Mouse (Mus musculus): ENCODE results near the gene Agbl4. TPM values are rescaled to one million over a fixed set of nuclear protein-coding genes. Genes with fewer than 3 reads are reported as not detected.

Gene Agbl4
- polyA plus RNA-seq, 1 experiment from 2014 or later: 2.5 TPM

GRCm38 (mm10) chr4:111519267-111519666 is 1121.8 kb downstream of the Agbl4 start:
- Histone ChIP-seq H3K27ac (no peak overlapping the region), H3K4me2 (no peak overlapping the region), H3K9ac (no peak overlapping the region), H3K27me3 (no peaks in the 10 kb centered on the region), H3K4me1 (no peaks in the 10 kb centered on the region), H3K36me3 (ENCODE audit: poor library complexity, severe bottlenecking) (no peaks in the 10 kb centered on the region), H3K4me3 (no peak overlapping the region), H3K9me3 (replicated peaks) (no peaks in the 10 kb centered on the region)
- no peak for ATAC-seq
- 68% methylated on average over 3 of the region's 3 CpGs for WGBS

DNA sequence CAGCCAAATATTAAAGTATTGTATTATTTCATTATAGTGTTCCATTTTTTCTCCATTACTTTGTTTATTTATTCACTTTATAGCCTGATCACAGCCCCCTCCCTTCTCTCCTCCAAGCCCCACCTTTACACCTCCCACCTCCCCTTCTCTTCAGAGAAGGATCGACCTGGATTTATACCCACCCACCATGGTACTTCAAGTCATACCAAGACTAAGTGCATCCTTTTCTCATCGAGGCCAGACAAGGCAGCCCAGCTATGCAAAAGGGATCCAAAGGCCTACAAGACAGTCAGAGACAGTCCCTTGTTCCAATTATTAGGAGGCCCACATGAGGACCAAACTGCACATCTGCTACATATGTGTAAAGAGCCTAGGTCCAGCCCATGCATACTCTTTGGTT is 1122.5 kb downstream of the Agbl4 start:
- WGBS: 90% methylated on average over 2 of the region's 2 CpGs
- ATAC-seq: no peak
- no peaks in the 10 kb centered on the region for H3K27me3 ChIP-seq
- no peaks in the 10 kb centered on the region for H3K36me3 ChIP-seq (ENCODE audit: poor library complexity, severe bottlenecking)
- H3K4me2 ChIP-seq: no peak overlapping the region
- H3K27ac ChIP-seq: no peak overlapping the region
- no peaks in the 10 kb centered on the region for H3K4me1 ChIP-seq
- no peaks in the 10 kb centered on the region for H3K9me3 ChIP-seq (replicated peaks)
- H3K9ac ChIP-seq: no peak overlapping the region
- no peak overlapping the region for H3K4me3 ChIP-seq

DNA sequence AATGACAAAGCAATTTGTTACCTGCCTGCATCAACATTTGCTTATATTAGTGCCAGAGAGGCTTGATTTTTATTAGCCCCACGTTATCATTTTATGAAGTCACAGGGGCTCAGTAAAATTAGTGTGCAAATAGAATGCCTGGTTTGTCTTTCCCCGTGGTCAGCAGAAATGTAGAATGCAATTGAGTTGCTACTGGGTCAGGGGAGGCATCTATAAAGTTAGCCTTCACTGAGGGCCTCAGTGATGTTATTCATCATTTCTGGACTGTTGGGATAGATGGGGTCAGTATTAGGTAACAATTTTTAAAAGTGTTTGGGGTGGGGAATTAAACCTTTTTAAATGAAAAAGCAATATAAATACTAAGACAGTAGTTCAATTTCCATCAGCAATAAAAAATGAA is 1125.5 kb downstream of the Agbl4 start:
- H3K36me3 ChIP-seq (ENCODE audit: poor library complexity, severe bottlenecking): no peaks in the 10 kb centered on the region
- no peak overlapping the region for H3K4me2 ChIP-seq

GRCm38 (mm10) chr4:111528961-111529360 is 1131.5 kb downstream of the Agbl4 start:
- H3K4me1 ChIP-seq: no peaks in the 10 kb centered on the region
- ATAC-seq: no peak
- WGBS: 95% methylated on average over 6 of the region's 6 CpGs
- H3K9me3 ChIP-seq (replicated peaks): no peaks in the 10 kb centered on the region
- no peak overlapping the region for H3K4me2 ChIP-seq
- no peaks in the 10 kb centered on the region for H3K27me3 ChIP-seq
- no peak overlapping the region for H3K9ac ChIP-seq
- H3K27ac ChIP-seq: no peak overlapping the region
- no peaks in the 10 kb centered on the region for H3K36me3 ChIP-seq (ENCODE audit: poor library complexity, severe bottlenecking)
- H3K4me3 ChIP-seq: no peak overlapping the region

More for the DNA sequence above, 1125.5 kb downstream of the Agbl4 start:
- Histone ChIP-seq H3K9me3 (replicated peaks) (no peaks in the 10 kb centered on the region), H3K4me3 (no peak overlapping the region), H3K27me3 (no peaks in the 10 kb centered on the region), H3K27ac (no peak overlapping the region), H3K9ac (no peak overlapping the region), H3K4me1 (no peaks in the 10 kb centered on the region)
- ATAC-seq: no peak
- WGBS: 73% methylated on average over 2 of the region's 2 CpGs

DNA sequence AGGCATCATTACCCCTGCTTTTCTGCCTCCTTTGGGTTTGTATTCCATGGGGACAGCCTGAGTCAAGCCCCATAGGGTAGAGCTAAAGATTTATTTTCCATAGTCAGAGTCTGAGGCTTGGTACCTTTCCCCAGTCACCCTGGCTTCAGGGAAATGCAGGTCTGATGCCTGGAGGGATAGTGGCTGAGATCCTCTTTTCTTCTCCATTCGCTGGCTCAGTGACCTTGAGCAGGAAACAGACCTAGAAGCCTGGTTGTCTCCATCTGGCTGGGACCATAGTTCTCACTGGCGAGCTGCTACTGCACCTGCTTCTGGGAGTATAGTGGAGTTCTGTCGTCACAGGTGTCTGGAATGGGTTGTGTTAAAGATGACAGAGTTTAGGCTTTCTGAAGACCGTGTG is 1132.5 kb downstream of the Agbl4 start:
- H3K27ac ChIP-seq: no peak overlapping the region
- H3K4me2 ChIP-seq: no peak overlapping the region
- H3K9ac ChIP-seq: no peak overlapping the region
- no peak for ATAC-seq
- no peaks in the 10 kb centered on the region for H3K4me1 ChIP-seq
- no peak overlapping the region for H3K4me3 ChIP-seq
- no peaks in the 10 kb centered on the region for H3K9me3 ChIP-seq (replicated peaks)
- 87% methylated on average over 4 of the region's 4 CpGs for WGBS
- no peaks in the 10 kb centered on the region for H3K36me3 ChIP-seq (ENCODE audit: poor library complexity, severe bottlenecking)
- H3K27me3 ChIP-seq: no peaks in the 10 kb centered on the region

DNA sequence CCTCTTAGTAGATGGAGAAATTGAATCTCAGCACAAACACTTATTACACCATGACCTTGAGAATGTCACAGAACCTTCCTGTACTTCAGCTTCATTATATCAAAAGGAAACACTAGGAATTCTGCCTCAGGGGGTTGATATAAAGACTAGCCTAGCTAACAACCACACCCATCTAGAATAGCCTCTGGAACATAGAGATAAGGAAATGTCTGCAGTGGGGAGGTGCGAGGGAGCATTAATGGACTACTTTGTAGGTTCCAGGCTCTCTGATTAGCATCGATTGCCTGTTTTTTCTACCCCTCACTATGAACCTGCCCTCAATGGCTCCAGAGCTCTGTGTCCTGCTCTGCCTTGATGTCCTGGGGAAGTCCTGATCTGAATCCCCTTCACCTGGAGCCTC is 1133.1 kb downstream of the Agbl4 start:
- Histone ChIP-seq H3K4me3 (no peak overlapping the region), H3K36me3 (ENCODE audit: poor library complexity, severe bottlenecking) (no peaks in the 10 kb centered on the region), H3K9ac (no peak overlapping the region), H3K4me1 (no peaks in the 10 kb centered on the region), H3K4me2 (no peak overlapping the region), H3K27me3 (no peaks in the 10 kb centered on the region), H3K27ac (no peak overlapping the region), H3K9me3 (replicated peaks) (no peaks in the 10 kb centered on the region)
- WGBS: 90% methylated on average over 2 of the region's 2 CpGs
- no peak for ATAC-seq

- Histone ChIP-seq H3K27ac (no peak overlapping the region), H3K36me3 (ENCODE audit: poor library complexity, severe bottlenecking) (no peaks in the 10 kb centered on the region), H3K9ac (no peak overlapping the region), H3K27me3 (no peaks in the 10 kb centered on the region), H3K4me3 (no peak overlapping the region), H3K4me2 (no peak overlapping the region), H3K9me3 (replicated peaks) (no peaks in the 10 kb centered on the region), H3K4me1 (peaks cover 4% of the 10 kb centered on the region; the same call in 1 of the 2 replicates)
- no peak for ATAC-seq
- 79% methylated on average over 2 of the region's 2 CpGs for WGBS
These were observed 1147.2 kb downstream of the Agbl4 start for GRCm38 (mm10) chr4:111544684-111545083.

GRCm38 (mm10) chr4:111546009-111546408 is 1148.5 kb downstream of the Agbl4 start:
- no peak overlapping the region for H3K9ac ChIP-seq
- H3K4me1 ChIP-seq: peaks cover 4% of the 10 kb centered on the region; the same call in 1 of the 2 replicates
- H3K4me2 ChIP-seq: no peak overlapping the region
- H3K27me3 ChIP-seq: no peaks in the 10 kb centered on the region
- ATAC-seq: peak; percentile 50; the same call in 1 of the 2 replicates
- H3K9me3 ChIP-seq (replicated peaks): no peaks in the 10 kb centered on the region
- 34% methylated on average over 7 of the region's 7 CpGs for WGBS
- H3K36me3 ChIP-seq (ENCODE audit: poor library complexity, severe bottlenecking): no peaks in the 10 kb centered on the region
- no peak overlapping the region for H3K4me3 ChIP-seq
- H3K27ac ChIP-seq: no peak overlapping the region

GRCm38 (mm10) chr4:111555426-111555825 is 1158.0 kb downstream of the Agbl4 start:
- no peak overlapping the region for H3K4me3 ChIP-seq
- no peaks in the 10 kb centered on the region for H3K36me3 ChIP-seq (ENCODE audit: poor library complexity, severe bottlenecking)
- no peaks in the 10 kb centered on the region for H3K4me1 ChIP-seq
- no peaks in the 10 kb centered on the region for H3K27me3 ChIP-seq
- ATAC-seq: no peak
- H3K4me2 ChIP-seq: no peak overlapping the region
- H3K9ac ChIP-seq: no peak overlapping the region
- WGBS: 71% methylated on average over 2 of the region's 2 CpGs
- no peaks in the 10 kb centered on the region for H3K9me3 ChIP-seq (replicated peaks)
- no peak overlapping the region for H3K27ac ChIP-seq

GRCm38 (mm10) chr4:111577087-111577773 is 1179.8 kb downstream of the Agbl4 start:
- no peak overlapping the region for H3K4me3 ChIP-seq
- H3K9me3 ChIP-seq (replicated peaks): no peaks in the 10 kb centered on the region
- WGBS: 92% methylated on average over 10 of the region's 10 CpGs
- no peak overlapping the region for H3K27ac ChIP-seq
- peaks cover 10% of the 10 kb centered on the region for H3K4me1 ChIP-seq
- no peaks in the 10 kb centered on the region for H3K36me3 ChIP-seq (ENCODE audit: poor library complexity, severe bottlenecking)
- H3K9ac ChIP-seq: no peak overlapping the region
- H3K4me2 ChIP-seq: no peak overlapping the region
- ATAC-seq: no peak
- no peaks in the 10 kb centered on the region for H3K27me3 ChIP-seq

- Histone ChIP-seq H3K9me3 (replicated peaks) (no peaks in the 10 kb centered on the region), H3K4me2 (no peak overlapping the region), H3K4me3 (no peak overlapping the region), H3K9ac (no peak overlapping the region), H3K27me3 (no peaks in the 10 kb centered on the region), H3K4me1 (peaks cover 21% of the 10 kb centered on the region), H3K27ac (no peak overlapping the region), H3K36me3 (ENCODE audit: poor library complexity, severe bottlenecking) (no peaks in the 10 kb centered on the region)
- peak; percentile 58 for ATAC-seq
- 21% methylated on average over 4 of the region's 4 CpGs for WGBS
These were observed 1181.8 kb downstream of the Agbl4 start for GRCm38 (mm10) chr4:111579115-111579862.

- WGBS: 11% methylated on average over 4 of the region's 4 CpGs
- Histone ChIP-seq H3K4me2 (no peak overlapping the region), H3K27me3 (no peaks in the 10 kb centered on the region), H3K36me3 (ENCODE audit: poor library complexity, severe bottlenecking) (no peaks in the 10 kb centered on the region), H3K9ac (no peak overlapping the region), H3K9me3 (replicated peaks) (no peaks in the 10 kb centered on the region), H3K27ac (no peak overlapping the region), H3K4me3 (no peak overlapping the region), H3K4me1 (peaks cover 24% of the 10 kb centered on the region)
- ATAC-seq: peak; percentile 41; the same call in 1 of the 2 replicates
These were observed 1182.4 kb downstream of the Agbl4 start for GRCm38 (mm10) chr4:111579863-111580224.
